ENCODE assay signal across 10 mouse cellular contexts in the genomic region with DNA sequence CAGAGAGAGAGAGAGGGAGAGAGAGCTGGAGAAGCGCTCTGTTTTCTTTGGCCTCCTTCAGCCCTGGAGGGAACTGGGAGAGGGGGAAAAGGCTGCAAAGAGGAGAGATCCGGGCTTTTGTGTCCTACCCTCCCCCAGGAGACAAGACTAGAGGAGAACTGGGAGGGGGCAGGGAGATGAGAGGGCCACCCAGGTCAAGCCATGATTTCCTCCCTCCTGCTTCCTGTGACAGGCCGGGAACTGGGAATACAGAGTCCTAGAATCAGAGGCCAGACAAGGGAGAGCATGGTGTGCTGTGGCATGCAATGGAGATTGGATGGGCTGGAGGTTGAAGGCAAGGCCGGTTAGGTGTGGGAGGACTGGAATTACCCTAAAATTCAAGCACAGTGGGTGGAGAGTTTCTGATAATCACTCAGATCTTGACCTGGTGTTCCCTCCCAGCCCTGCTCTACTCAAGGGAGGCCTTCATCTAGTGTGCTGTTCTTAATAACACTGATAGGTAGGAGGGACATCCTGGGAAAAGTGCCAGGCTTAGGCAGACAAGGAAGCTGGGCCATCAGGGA. TPM values are rescaled to one million over a fixed set of nuclear protein-coding genes. Genes with fewer than 3 reads are reported as not detected.
DNase-seq lines count a peak whose midpoint lies in the region; ATAC-seq and TF ChIP-seq lines count a peak whose summit lies in the region.
"Had no signal": no experiment of that assay in that cellular context is flagged by ENCODE, and none has a peak within 500 bp of the region (broad histone marks: within the 10 kb centered on the region; RNA-seq: fewer than 3 reads in every experiment).

No protein-coding gene starts in this region.

- H3K9ac ChIP-seq in lung, embryonic 14.5 days = no peak overlapping the region
- no peak overlapping the region for H3K9ac ChIP-seq in embryonic facial prominence, embryonic 13.5 days
- H3K9ac ChIP-seq in liver, embryonic 16.5 days (ENCODE audit: low read depth, low read length) = no peak overlapping the region

- peaks cover 27% of the 10 kb centered on the region for H3K4me1 ChIP-seq in lung, embryonic 14.5 days (ENCODE audit: insufficient read depth)
- peaks cover 64% of the 10 kb centered on the region for H3K4me1 ChIP-seq in embryonic facial prominence, embryonic 13.5 days
- no peaks in the 10 kb centered on the region for H3K4me1 ChIP-seq in liver, embryonic 16.5 days (ENCODE audit: control insufficient read depth, low read depth, low read length)

- H3K4me2 ChIP-seq in lung, embryonic 14.5 days = no peak overlapping the region
- H3K4me2 ChIP-seq in embryonic facial prominence, embryonic 13.5 days = no peak overlapping the region
- no peak overlapping the region for H3K4me2 ChIP-seq in liver, embryonic 16.5 days (ENCODE audit: low read depth, low read length)

- DNase-seq in lung, embryonic 14.5 days = peak; percentile 65
- DNase-seq in lung, postnatal 14 days = no peak
- peak; percentile 64 for DNase-seq in kidney, adult 11 months
- DNase-seq in gastrocnemius, postnatal 25 days = no peak
- DNase-seq in frontal cortex, postnatal 10 days (ENCODE audit: low spot score in 2 of 2) = no peak
- DNase-seq in right cerebral cortex, postnatal 4 days = no peak

- H3K27me3 ChIP-seq in lung, embryonic 14.5 days (ENCODE audit: insufficient read depth, low read length) = no peaks in the 10 kb centered on the region
- peaks cover 43% of the 10 kb centered on the region for H3K27me3 ChIP-seq in embryonic facial prominence, embryonic 13.5 days
- H3K27me3 ChIP-seq in liver, embryonic 16.5 days (ENCODE audit: control insufficient read depth, insufficient read depth, low read depth, low read length) = no peaks in the 10 kb centered on the region

- H3K36me3 ChIP-seq in lung, embryonic 14.5 days (ENCODE audit: insufficient read depth) = no peaks in the 10 kb centered on the region
- no peaks in the 10 kb centered on the region for H3K36me3 ChIP-seq in embryonic facial prominence, embryonic 13.5 days
- no peaks in the 10 kb centered on the region for H3K36me3 ChIP-seq in liver, embryonic 16.5 days (ENCODE audit: control insufficient read depth, insufficient read depth)

- WGBS in lung, embryonic 14.5 days = 28% methylated on average over 4 of the region's 4 CpGs
- 24% methylated on average over 4 of the region's 4 CpGs for WGBS in embryonic facial prominence, embryonic 13.5 days
- WGBS in liver, embryonic 16.5 days (ENCODE audit: insufficient replicate concordance) = 40% methylated on average over 4 of the region's 4 CpGs

- H3K27ac ChIP-seq in lung, embryonic 14.5 days (ENCODE audit: low read depth) = peak overlapping the region; percentile 33; the same call in 1 of the 2 replicates
- H3K27ac ChIP-seq in embryonic facial prominence, embryonic 13.5 days = peak overlapping the region; percentile 17; the same call in 1 of the 2 replicates
- no peak overlapping the region for H3K27ac ChIP-seq in liver, embryonic 16.5 days (ENCODE audit: low read length)

- no peaks in the 10 kb centered on the region for H3K9me3 ChIP-seq in lung, embryonic 14.5 days (ENCODE audit: low read depth, low read length)
- H3K9me3 ChIP-seq in embryonic facial prominence, embryonic 13.5 days = no peaks in the 10 kb centered on the region
- no peaks in the 10 kb centered on the region for H3K9me3 ChIP-seq in liver, embryonic 16.5 days (replicated peaks; ENCODE audit: control insufficient read depth, low read length)

- peak; percentile 47; the same call in 1 of the 2 replicates for ATAC-seq in lung, embryonic 14.5 days (ENCODE audit: insufficient read depth)
- no peak for ATAC-seq in embryonic facial prominence, embryonic 13.5 days (ENCODE audit: insufficient number of reproducible peaks, insufficient read depth, low FRiP score, low TSS enrichment, low read depth)
- peak; percentile 43; the same call in 1 of the 2 replicates for ATAC-seq in liver, embryonic 16.5 days (ENCODE audit: low read depth)
- ATAC-seq: midbrain, embryonic 16.5 days had no signal

- no peak for TF ChIP-seq CTCF in lung, embryonic 14.5 days (IDR thresholded peaks at IDR 0.05; ENCODE audit: low read depth)

- no peak overlapping the region for H3K4me3 ChIP-seq in lung, embryonic 14.5 days (ENCODE audit: low read depth, low read length)
- H3K4me3 ChIP-seq in embryonic facial prominence, embryonic 13.5 days = no peak overlapping the region
- H3K4me3 ChIP-seq in liver, embryonic 16.5 days (ENCODE audit: low read depth, low read length) = no peak overlapping the region

RNA-seq across cellular contexts. Expression of a gene that starts 17.6 kb away (rescaled TPM):
- 21.1 and 25.3 TPM in 2 replicates for polyA plus RNA-seq in lung, embryonic 14.5 days (2014; fragmentation: Nextera tagmentation; extraction: Ambion mirVana)
- polyA plus RNA-seq in embryonic facial prominence, embryonic 13.5 days (2015; fragmentation: Nextera tagmentation; extraction: Ambion mirVana) = 5.6 and 8.1 TPM in 2 replicates
- polyA plus RNA-seq in liver, embryonic 16.5 days (2015; fragmentation: Nextera tagmentation; extraction: Ambion mirVana) = 1.7 and 2.5 TPM in 2 replicates
- 10 to 100 TPM; 51.3 to 98.7 TPM for total RNA-seq in gastrocnemius, postnatal 25 days (2021)
- total RNA-seq: hematopoietic stem cell, adult 5-6 weeks had no signal

Comparison
In these comparisons a context has a peak if more than half of its experiments do, and no peak if none do; other contexts are left out.
1. DNase-seq: peak in lung, embryonic 14.5 days (single experiment) and kidney, adult 11 months (single experiment); none in lung, postnatal 14 days (single experiment), gastrocnemius, postnatal 25 days (single experiment), frontal cortex, postnatal 10 days (0 of 2) and right cerebral cortex, postnatal 4 days (single experiment).